Mouse (Mus musculus) embryo, embryonic 11 days (tissue): ENCODE measurements around the gene St8sia6.
"Not testable (repeated sequence)": the region's sequence is repeated elsewhere in the genome, so short reads cannot be mapped to it uniquely, and the experiment has no call there.

Experiments used
- DNase-seq: peaks from one replicate; pipeline ENCODE4 v3.0.0-alpha.2; 2015

Gene St8sia6

GRCm38 (mm10) chr2:13603636-13604035 lies 190.2 kb downstream of the St8sia6 start:
- not testable (repeated sequence) for DNase-seq

DNA sequence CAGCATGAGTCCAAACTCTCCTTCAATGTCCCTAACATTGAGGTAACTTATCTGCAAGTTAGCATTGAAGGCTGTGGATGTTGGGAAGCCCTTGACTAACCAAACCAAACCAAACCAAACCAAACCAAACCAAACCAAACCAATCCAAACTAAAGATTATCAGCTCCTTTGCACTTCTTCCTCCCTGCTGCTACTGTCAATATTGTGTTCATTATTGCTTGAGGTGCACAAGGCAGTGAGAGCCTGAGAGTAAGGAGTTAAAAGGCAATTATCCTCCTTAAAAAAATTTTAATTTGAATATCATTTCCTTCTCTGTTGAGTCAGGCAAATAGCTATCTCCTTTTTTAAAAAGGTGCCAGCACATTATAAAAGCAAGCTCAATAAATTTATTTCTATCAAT lies 190.8 kb downstream of the St8sia6 start:
- no peak for DNase-seq
